Mouse (Mus musculus) liver, embryonic 11.5 days (tissue): ENCODE results near the gene G3bp1. TPM values are rescaled to one million over a fixed set of nuclear protein-coding genes. Genes with fewer than 3 reads are reported as not detected.

ENCODE experiments used
- ATAC-seq: fragments of 200-750 bp; cut with Nextera tagmentation; replicated peaks from 2 replicates; pipeline ENCODE4 v1.8.0; 2017; ENCODE audit warnings: moderate number of reproducible peaks, mild to moderate bottlenecking, moderate TSS enrichment, moderate library complexity; ENCODE audit not compliant: low FRiP score
- DNase-seq: peaks from one replicate; pipeline ENCODE4 v3.0.0-alpha.2; 2017; ENCODE audit warnings: low spot score
- H3K27ac ChIP-seq: fragments of 300-500 bp; sonication (generic); 2 replicates; pipeline ENCODE4 v1.5.1; 2014; ENCODE audit warnings: mild to moderate bottlenecking, low read depth, low read length, control low read depth
- H3K27me3 ChIP-seq: fragments of 300-500 bp; sonication (generic); replicated peaks from 2 replicates; pipeline ENCODE4 v1.6.1; 2014; ENCODE audit warnings: low read length, mixed read lengths; ENCODE audit not compliant: control insufficient read depth, insufficient read depth
- H3K36me3 ChIP-seq: fragments of 300-500 bp; sonication (generic); 2 replicates; pipeline ENCODE4 v1.6.1; 2014; ENCODE audit warnings: mild to moderate bottlenecking, low read length, moderate library complexity, mixed read lengths; ENCODE audit not compliant: control insufficient read depth, insufficient read depth
- H3K4me1 ChIP-seq: fragments of 300-500 bp; sonication (generic); replicated peaks from 2 replicates; pipeline ENCODE4 v1.6.1; 2014; ENCODE audit warnings: low read length, mixed read lengths; ENCODE audit not compliant: control insufficient read depth, insufficient read depth
- H3K4me2 ChIP-seq: fragments of 300-500 bp; sonication (generic); 2 replicates; pipeline ENCODE4 v1.6.1; 2014; ENCODE audit warnings: mild to moderate bottlenecking, control low read depth, moderate library complexity
- H3K4me3 ChIP-seq: fragments of 300-500 bp; sonication (generic); 2 replicates; pipeline ENCODE4 v1.5.1; 2014; ENCODE audit warnings: low read depth, low read length, control low read depth
- H3K9ac ChIP-seq: fragments of 300-500 bp; sonication (generic); 2 replicates; pipeline ENCODE4 v1.6.1; 2014; ENCODE audit warnings: low read depth, low read length, control low read depth
- H3K9me3 ChIP-seq: fragments of 300-500 bp; sonication (generic); 2 replicates; pipeline ENCODE4 v1.6.1; 2016; ENCODE audit warnings: low read length, inconsistent platforms, mixed read lengths; ENCODE audit not compliant: control insufficient read depth
- WGBS: fragments of 180-500 bp; shearing (Covaris S2); extraction: QIAGEN DNeasy Blood & Tissue Kit; methylation state at CpG from one replicate; pipeline ENCODE4 v1.1.7; 2014; 5-methylcytosine and 5-hydroxymethylcytosine counted together
- polyA plus RNA-seq: library from polyadenylated mRNA; unstranded; fragments of >200 nt; fragmentation: Nextera tagmentation; extraction: Ambion mirVana; gene quantifications from 2 replicates; pipeline ENCODE4 v1.2.1, GENCODE M21; 2014

G3bp1 gene
- polyA plus RNA-seq, 1 experiment from 2014 or later, result 204 TPM

DNA sequence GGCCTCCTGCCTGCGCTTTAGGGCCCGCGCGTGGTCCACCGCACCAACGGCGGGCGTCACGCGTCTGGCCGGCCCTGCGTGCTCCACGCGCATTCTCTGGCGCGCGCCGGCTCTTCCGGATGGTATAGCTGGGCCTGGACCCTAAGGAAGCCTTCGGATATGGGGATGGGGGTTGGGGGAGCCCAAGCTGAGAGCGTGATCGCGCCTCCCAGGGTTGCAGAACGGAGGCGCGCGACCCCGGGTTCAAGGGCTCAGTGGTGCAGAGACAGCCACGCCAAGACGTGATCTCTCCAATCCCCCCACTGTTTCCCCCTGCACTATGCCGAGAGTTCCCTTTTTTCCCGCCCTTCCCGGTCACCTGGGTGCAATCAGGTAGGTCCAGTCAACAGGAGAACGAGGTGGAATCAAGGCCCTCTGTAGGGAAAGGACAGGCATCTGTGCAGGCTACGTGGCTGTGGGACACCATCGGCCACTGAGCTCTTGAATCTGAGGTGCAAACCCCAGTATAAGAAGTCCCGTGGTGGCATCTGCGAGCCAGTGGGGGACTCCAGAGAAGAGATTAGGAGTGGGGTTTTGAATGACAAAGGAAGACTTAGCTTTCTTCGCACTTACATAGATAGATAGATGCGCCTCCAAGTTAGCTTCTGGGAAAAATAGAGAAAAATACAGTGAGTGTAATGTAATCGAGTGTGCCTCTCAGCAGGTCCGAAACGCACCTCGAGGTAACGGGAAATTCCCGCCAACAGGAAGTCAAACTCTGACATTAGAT, 622 bp downstream of the G3bp1 start:
- DNase-seq (peak; percentile 59), ATAC-seq (peak; percentile 1)
- Histone ChIP-seq H3K4me2 (peak overlapping the region; percentile 95), H3K36me3 (peaks cover 11% of the 10 kb centered on the region; the same call in 1 of the 2 replicates), H3K4me1 (peaks cover 29% of the 10 kb centered on the region), H3K27me3 (no peaks in the 10 kb centered on the region), H3K27ac (peak overlapping the region; percentile 74), H3K9ac (peak overlapping the region; percentile 99), H3K4me3 (peak overlapping the region; percentile 83), H3K9me3 (no peaks in the 10 kb centered on the region)
- WGBS, result under 1% methylated on average over 34 of the region's 46 CpGs

DNA sequence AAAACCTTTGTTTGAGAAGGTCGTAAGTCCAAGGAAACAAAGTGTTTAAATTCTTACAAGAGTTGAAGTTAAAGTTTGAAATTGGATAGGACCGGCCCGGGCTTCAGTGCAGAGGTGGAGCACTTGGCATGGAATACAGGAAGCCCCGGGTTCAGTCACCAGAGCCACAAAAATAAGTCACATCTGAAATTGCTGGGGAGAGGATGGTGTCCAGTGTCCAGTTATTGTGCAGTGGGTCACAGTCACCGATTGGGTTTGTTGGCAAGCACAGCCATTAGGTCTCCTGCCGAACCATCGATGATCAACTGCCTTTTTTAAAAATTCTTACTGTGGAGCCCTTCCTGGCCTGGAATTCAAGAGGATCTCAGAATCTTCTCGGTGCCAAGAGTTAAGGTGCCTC, 1.3 kb downstream of the G3bp1 start:
- Histone ChIP-seq H3K27ac (peak overlapping the region; percentile 22; the same call in 1 of the 2 replicates), H3K9ac (peak overlapping the region; percentile 99), H3K27me3 (no peaks in the 10 kb centered on the region), H3K36me3 (peaks cover 11% of the 10 kb centered on the region; the same call in 1 of the 2 replicates), H3K4me1 (peaks cover 29% of the 10 kb centered on the region), H3K4me2 (peak overlapping the region; percentile 95), H3K9me3 (no peaks in the 10 kb centered on the region), H3K4me3 (peak overlapping the region; percentile 83)
- ATAC-seq, result no peak
- 34% methylated on average over 8 of the region's 8 CpGs for WGBS
- DNase-seq, result no peak

DNA sequence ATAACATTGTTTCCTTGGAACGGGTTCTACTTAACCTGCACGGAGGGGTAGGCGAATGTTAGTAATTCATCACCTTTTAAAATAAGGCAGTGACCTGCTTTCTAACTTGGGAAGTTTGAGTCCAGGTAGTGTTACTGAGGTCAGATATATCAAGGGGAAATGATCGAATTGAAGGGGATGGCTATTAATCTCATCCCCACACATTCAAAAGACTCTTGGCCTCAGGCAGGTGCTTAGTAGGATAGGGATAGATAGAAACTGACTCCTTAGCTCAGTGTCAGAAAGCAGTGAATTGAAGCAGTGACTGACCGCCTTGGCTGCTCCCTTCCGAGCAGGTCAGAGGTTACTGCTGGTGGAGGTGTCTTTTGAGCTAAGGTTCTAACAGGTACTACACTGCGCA, 2.0 kb downstream of the G3bp1 start:
- 72% methylated on average over 7 of the region's 7 CpGs for whole genome bisulfite sequencing
- H3K4me1 ChIP-seq, result peaks cover 32% of the 10 kb centered on the region
- DNase-seq (no peak), ATAC-seq (no peak)
- peak overlapping the region; percentile 99 for H3K9ac ChIP-seq
- no peaks in the 10 kb centered on the region for H3K27me3 ChIP-seq
- H3K27ac ChIP-seq, result 0 out of 2 replicates have a peak overlapping the region, but pooled peaks have one; percentile 22
- H3K9me3 ChIP-seq, result no peaks in the 10 kb centered on the region
- H3K4me2 ChIP-seq, result peak overlapping the region; percentile 95
- H3K4me3 ChIP-seq, result peak overlapping the region; percentile 83
- peaks cover 11% of the 10 kb centered on the region; the same call in 1 of the 2 replicates for H3K36me3 ChIP-seq

DNA sequence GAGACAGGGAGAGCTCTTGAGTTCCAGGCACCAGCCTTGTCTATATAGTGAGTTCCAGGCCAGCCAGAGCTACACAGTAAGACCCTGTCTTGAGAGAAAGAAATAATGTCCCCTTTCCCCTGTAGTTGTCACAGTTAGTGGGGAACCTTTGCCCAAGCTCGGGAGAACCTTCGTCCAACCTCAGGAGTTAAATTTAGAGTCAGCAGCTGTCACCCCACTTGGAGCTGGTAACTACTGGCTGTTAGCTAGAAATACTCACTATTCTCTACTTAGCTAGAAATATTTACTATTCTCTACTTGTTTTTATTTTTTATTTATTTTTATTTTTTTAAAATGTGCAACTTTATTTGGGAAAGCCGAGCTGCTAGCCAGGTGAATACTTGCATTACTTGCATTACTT, 3.7 kb downstream of the G3bp1 start:
- no peak overlapping the region for H3K27ac ChIP-seq
- H3K27me3 ChIP-seq, result no peaks in the 10 kb centered on the region
- peaks cover 15% of the 10 kb centered on the region for H3K36me3 ChIP-seq
- H3K9me3 ChIP-seq, result no peaks in the 10 kb centered on the region
- no peak for DNase-seq
- no peak overlapping the region for H3K9ac ChIP-seq
- WGBS, result 88% methylated on average over 3 of the region's 3 CpGs
- peaks cover 34% of the 10 kb centered on the region for H3K4me1 ChIP-seq
- no peak for ATAC-seq
- H3K4me3 ChIP-seq, result peak overlapping the region; percentile 21; the same call in 1 of the 2 replicates
- H3K4me2 ChIP-seq, result peak overlapping the region; percentile 95

DNA sequence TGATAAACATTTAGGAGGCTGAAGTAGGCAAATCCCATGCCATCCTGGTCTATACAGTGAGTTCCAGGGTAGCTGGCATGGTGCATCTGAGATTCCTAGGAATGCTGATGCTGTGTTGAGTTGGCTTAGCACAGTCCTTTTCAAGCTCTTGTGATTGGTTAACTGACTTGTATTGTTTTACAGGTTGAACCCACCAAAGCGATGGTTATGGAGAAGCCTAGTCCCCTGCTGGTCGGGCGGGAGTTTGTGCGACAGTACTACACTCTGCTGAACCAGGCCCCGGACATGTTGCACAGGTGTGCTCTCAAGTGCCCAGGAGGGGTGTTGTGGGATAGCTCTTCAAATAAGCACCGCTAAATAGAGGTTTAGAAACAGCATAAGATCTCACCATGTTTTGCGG, 16.0 kb downstream of the G3bp1 start:
- Histone ChIP-seq H3K9me3 (no peaks in the 10 kb centered on the region), H3K27ac (no peak overlapping the region), H3K4me2 (no peak overlapping the region), H3K4me3 (no peak overlapping the region), H3K9ac (no peak overlapping the region), H3K27me3 (no peaks in the 10 kb centered on the region), H3K4me1 (no peaks in the 10 kb centered on the region), H3K36me3 (peaks cover 61% of the 10 kb centered on the region)
- DNase-seq, result no peak
- 96% methylated on average over 7 of the region's 7 CpGs for WGBS
- no peak; the same call in 1 of the 2 replicates for ATAC-seq

DNA sequence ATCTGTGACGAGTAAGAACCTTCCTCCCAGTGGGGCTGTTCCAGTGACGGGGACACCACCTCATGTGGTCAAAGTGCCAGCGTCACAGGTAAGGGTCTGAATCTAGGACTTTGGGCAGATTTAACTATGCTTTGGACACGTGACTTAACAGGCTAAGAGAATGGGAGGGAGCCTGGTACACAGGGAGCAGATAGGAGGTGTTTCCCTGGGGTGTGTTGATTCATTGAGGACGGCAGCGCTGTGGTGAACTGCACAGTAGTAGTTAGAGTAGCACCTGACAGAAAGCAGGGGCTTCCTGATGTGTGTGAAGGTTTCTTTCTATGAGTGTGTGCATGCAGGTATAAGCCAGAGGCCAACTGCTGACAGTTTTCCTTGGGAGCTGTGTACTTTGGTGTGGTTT, 26.7 kb downstream of the G3bp1 start:
- no peak for DNase-seq
- H3K4me1 ChIP-seq, result no peaks in the 10 kb centered on the region
- 80% methylated on average over 6 of the region's 6 CpGs for WGBS
- no peak overlapping the region for H3K4me2 ChIP-seq
- no peak overlapping the region for H3K9ac ChIP-seq
- peaks cover 58% of the 10 kb centered on the region for H3K36me3 ChIP-seq
- 0 out of 2 replicates have a peak, but pooled peaks have one; percentile 25 for ATAC-seq
- no peaks in the 10 kb centered on the region for H3K27me3 ChIP-seq
- no peaks in the 10 kb centered on the region for H3K9me3 ChIP-seq
- no peak overlapping the region for H3K27ac ChIP-seq
- no peak overlapping the region for H3K4me3 ChIP-seq

DNA sequence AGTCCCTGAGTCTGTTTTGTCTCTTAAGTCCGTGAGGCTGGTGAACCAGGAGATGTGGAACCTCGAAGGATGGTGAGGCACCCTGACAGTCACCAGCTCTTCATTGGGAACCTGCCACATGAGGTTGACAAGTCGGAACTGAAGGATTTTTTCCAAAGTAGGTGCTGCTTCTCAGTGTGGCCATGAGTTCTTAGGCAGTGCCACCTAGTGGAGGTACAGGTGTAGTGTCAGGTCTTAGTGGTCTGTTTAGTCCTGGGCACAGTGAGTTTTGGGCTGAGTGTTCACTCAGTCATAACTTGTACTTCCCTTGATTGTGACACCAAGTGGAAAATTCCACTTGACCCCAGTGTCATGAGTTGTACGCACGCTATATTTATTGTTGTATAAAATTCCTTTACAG, 28.4 kb downstream of the G3bp1 start:
- no peak overlapping the region for H3K27ac ChIP-seq
- DNase-seq (no peak), ATAC-seq (peak; percentile 48)
- H3K4me3 ChIP-seq, result no peak overlapping the region
- no peaks in the 10 kb centered on the region for H3K4me1 ChIP-seq
- 53% methylated on average over 5 of the region's 5 CpGs for WGBS
- peaks cover 54% of the 10 kb centered on the region for H3K36me3 ChIP-seq
- H3K9me3 ChIP-seq, result no peaks in the 10 kb centered on the region
- H3K4me2 ChIP-seq, result no peak overlapping the region
- H3K9ac ChIP-seq, result no peak overlapping the region
- no peaks in the 10 kb centered on the region for H3K27me3 ChIP-seq

DNA sequence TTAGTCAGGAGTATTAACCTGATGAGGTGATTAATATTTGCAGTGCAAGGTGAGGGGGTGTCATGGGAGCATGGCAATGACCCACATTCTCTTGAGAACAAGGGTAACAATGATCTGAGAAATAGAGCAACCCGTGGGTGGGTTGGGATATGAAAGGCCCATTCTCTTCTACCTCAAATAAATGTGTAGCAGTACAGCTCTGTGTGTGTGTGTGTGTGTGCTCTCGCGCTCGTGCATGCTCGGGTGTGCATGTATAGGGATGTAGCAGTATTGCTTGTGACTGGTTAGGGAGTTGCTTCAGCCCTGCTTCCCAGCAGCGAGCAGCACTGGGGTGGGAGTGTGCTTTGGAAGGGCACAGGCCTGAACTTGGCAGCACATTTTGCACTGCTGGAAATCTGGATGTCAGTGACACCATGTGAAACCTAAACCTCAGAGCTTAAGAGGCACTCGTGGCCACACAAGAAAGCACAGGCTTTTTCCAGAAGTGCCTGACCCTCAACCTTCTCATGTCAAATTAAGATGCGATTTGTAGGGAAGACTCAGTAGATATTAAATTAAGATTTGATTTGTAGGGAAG, 32.6 kb downstream of the G3bp1 start:
- no peak overlapping the region for H3K4me2 ChIP-seq
- WGBS, result 85% methylated on average over 8 of the region's 8 CpGs
- no peak for ATAC-seq

More for the DNA sequence above, 32.6 kb downstream of the G3bp1 start:
- Histone ChIP-seq H3K27ac (no peak overlapping the region), H3K36me3 (peaks cover 29% of the 10 kb centered on the region), H3K27me3 (no peaks in the 10 kb centered on the region), H3K9ac (no peak overlapping the region), H3K4me1 (no peaks in the 10 kb centered on the region), H3K9me3 (no peaks in the 10 kb centered on the region), H3K4me3 (no peak overlapping the region)
- no peak for DNase-seq
